Mouse (Mus musculus) urinary bladder, postnatal 25 days (tissue): ENCODE measurements around the gene Utf1.
A peak's percentile ranks its signal among the peaks of the same experiment; 100 is the strongest.

Experiments
- DNase-seq: peaks from one replicate; pipeline ENCODE4 v3.0.0; 2022; ENCODE audit warnings: low spot score

Utf1 gene

DNA sequence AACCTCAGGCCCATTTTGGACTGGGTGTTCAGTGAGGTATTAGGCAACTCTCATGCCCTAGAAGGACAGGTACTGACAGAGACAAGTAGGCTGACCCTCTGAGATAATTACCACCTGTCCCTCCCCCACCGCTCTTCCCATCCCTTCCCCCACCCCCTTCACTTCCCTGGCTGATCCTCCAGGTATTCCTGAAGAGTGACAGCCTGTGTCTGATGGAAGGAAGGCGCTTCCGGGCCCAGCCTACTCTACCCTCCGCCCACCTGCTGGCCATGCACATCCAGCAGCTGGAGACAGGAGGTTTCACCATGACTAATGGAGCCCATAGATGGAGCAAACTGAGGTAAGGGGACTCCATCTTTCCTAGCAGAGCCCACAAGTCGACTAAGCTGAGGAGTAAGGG, 5.8 kb upstream of the Utf1 start:
- no peak for DNase-seq

DNA sequence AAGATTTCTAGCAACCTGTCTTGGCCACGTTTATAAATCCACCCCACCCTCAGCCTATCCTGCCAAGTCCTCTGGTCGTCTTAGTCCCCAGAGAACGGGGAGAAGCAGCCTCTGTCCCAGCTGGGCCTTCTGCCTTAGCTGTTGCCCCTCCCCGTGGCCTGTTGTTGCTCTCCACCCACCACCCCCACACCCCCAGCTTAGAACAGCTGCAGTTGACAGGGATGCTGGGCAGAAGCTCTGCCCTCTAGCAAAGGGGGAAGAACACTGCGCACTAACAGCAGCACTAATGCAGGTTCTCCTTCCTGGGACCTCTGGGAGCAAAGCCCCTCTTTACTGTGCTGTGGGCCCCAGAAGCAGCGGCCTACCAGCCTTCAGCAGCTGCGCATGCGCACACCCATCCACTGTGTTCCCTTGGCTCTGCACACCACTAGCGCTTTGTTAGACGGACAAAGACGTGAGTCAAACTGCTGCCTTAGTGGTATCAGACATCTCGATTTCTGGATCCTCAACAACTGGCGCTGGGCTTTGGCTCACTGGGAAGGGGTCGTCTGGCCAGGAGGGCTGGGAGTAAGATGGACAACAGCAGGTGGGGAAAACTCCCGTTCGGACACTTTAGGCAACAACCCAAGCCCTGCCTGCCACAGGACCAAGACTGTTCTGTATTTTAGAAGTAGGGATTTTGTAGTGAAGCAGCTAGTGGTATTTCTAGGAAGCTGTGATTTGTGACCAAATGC, 2.9 kb upstream of the Utf1 start:
- DNase-seq, result no peak

GRCm38 (mm10) chr7:139944291-139945240, 977 bp downstream of the Utf1 start:
- no peak for DNase-seq

GRCm38 (mm10) chr7:139945516-139945915, 1.9 kb downstream of the Utf1 start:
- no peak for DNase-seq

GRCm38 (mm10) chr7:139946032-139946431, 2.4 kb downstream of the Utf1 start:
- no peak for DNase-seq

GRCm38 (mm10) chr7:139949893-139950282, 6.3 kb downstream of the Utf1 start:
- DNase-seq, result peak; percentile 37

GRCm38 (mm10) chr7:139950283-139950971, 6.8 kb downstream of the Utf1 start:
- DNase-seq, result peak; percentile 32

DNA sequence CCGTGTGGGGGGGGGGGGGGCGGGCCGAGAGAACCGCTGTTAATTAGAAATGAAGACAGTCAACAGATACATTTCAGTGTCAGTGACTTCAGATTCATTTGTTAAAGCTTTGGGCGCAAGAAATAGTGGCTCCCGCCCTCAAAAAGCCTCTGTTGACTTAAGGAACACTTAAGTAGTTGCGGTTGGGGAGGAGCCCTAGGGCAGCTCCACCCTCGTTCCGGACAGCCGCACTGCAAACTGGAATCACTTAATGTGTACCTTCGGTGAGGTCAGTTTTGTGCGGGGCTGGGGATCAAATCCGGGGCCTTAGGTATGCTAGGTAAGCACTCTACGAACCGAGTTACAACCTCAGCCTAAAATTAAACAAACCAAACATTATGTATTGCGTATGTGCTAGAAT, 7.5 kb downstream of the Utf1 start:
- DNase-seq, result peak; percentile 19

DNA sequence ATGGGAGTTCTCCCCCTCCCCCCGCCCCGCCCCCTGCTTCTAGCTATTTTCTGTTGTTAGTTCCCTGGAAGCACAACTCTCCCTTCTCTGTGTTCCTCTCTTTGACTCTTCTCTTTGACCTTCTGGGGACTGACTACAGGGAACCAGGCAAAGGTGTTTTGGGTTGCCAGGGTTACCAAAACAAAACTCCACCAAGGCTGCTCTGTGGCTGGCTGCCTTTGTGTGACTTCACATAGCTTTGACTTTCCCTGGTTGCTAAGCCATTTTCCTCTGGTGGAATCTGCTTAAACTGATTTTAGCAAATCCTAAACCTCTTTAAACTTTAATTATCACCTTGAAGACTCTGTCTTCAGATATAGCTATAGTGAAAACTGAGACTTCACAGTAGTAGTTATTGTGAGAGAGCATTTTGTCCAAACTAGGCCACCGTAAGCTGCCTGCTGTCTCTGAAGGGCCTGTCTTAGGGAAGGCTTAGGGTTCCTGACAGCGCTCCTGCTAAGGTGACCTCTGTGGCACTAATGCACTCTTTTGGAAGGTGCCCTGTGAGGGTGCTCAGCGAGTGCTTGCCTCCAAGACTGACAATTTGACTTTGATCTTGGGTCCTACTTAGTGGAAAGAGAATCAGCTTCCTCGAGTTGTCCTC, 8.5 kb downstream of the Utf1 start:
- DNase-seq, result no peak

DNA sequence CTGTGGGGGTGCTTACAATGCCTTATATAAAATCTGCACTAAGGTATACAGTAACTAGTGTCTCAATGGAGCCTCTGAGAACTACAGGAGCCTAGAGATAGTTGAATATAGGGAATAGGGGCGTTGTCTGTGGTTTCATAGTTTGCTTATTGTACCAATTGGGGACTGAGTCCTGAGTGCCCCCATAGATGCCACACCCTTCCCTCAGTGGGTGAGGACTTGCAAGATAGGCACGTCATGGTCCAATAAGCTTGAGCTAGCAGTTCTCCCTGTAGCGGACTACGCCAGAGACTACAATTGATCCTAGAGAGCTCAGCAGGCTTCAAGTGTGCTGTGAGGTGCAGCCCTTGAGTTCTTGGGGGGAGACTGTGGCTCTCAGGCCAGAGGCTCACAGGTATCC, 11.9 kb downstream of the Utf1 start:
- DNase-seq, result no peak

- DNase-seq, result no peak
These were observed 13.1 kb downstream of the Utf1 start for GRCm38 (mm10) chr7:139956658-139957057.

DNA sequence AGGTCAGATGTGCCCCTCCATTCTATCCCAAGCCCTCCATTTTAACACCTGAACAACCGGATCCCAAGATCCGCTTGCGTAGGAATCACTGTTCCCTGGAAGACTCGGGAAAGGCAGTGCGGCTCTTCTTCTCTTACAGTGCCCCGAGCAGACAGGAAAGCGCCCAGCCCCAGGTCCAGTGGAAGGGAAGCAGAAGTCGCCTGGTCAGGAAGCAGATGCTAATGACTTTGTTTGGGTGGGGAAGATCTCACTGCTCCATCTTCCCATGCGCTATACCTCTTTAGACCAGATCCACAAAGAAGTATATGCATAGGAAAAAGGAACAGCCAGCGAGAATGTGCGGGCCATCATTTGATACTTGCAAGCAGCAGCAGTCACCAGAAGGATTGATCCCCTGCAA, 13.8 kb downstream of the Utf1 start:
- no peak for DNase-seq

DNA sequence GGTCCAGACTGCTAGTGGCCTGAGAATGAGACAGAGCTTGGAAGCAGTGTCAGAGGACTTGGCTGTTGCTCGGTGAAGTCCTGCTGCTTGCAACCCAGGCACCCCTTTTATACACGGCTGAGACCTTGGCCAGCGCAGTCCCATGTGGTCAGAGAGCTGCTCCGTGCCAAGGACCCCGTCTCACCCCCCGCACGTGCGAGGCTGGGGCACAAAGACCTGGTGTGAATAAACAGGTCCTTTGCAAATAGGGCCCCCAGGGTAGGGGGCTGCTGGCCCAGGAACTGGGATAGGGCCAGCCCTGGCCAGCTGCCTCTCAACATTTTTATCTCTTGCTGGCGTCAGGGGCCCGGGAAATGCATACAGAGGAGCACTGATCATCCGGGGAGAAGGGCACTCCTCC, 14.4 kb downstream of the Utf1 start:
- DNase-seq, result no peak

- no peak for DNase-seq
These were observed 17.6 kb downstream of the Utf1 start for GRCm38 (mm10) chr7:139961141-139961540.

DNA sequence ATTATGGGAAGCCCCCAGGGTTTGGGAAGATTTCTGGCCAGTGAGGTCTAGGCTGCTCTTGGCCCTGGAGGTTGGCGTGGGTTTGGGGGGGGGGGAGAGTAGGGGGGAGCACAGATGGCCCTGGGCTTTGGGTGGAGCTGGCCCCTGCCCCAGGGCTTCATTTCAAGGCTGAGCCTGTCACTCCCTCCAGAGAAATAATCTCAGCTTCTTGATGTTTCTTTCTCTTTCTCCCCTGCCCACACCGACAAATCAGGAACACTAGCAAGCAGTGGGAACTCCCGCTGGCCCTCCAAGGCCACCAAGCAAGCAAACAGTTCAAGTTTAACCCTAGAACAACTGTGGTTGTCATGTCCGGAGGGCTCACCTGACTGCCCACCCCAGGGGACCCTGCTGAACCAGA, 20.2 kb downstream of the Utf1 start:
- DNase-seq, result no peak

GRCm38 (mm10) chr7:139967175-139967574, 23.6 kb downstream of the Utf1 start:
- DNase-seq, result no peak

GRCm38 (mm10) chr7:139968428-139968827, 24.8 kb downstream of the Utf1 start:
- no peak for DNase-seq

DNA sequence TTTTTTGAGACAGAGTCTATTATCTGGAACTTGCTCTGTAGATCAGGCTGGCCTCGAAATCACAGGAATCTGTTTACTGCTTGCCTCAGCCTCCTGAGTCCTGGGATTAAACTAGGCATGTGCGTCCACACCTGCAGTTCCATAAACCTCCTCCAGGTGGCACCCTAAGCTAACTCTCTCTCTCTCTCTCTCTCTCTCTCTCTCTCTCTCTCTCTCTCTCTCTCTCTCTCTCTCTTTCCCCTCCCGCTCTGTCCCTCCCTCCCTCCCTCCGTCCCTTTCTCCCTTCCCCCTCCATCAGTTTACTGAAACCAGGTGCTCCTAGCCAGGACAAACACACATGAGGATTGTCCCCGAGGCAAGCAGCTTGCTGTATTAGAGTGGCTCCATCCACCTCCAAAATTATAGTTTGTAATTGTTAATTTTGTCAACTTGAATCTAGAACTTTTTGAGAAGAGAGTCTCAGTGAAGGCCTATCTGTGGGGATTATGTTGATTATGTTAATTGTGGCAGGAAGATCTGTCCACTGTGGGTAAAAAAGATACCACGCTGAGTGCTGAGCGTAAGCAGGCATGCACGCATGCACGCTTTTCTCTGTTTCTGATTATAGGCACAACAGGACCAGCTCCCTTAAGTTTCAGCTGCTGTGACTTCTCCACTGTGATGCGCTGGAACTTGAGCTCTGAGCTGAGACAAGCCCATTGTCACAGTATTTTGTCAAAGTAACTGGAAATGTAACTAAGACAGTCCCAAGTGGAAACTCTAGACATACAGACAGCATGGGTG, 25.9 kb downstream of the Utf1 start:
- peak; percentile 74 for DNase-seq

DNA sequence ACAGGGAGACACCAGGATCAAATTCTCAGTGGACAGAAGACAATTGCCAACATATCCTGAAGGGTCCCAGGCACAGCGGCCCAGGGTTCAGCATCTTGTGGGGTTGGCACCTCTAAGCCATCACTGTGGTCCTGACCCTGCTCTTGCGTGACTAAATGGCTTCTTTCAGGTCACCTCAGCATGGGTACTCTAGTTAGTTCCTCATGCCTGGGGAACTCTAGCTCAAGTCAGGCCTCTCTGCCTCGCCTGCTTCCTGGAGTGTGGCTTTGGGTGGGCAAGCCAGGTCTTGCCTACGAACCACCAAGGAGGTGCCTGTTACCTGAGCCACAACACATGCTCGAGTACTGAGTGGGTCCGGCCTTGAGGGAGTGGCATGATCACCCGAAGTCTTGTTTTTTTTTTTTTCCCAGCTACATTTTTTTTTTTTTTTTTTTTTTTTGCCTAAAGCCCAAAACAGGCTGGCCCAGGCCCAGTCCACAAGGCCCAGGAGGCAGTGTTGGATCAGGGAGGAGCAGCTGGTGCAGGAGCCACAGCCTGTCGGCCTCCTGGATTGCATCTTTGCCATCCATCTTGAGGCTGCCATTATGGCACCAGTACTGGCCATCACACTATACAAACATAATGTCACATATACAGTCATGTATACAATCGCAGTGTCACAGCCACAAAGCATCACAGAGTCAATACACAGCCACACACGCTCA, 26.8 kb downstream of the Utf1 start:
- DNase-seq, result peak; percentile 27

DNA sequence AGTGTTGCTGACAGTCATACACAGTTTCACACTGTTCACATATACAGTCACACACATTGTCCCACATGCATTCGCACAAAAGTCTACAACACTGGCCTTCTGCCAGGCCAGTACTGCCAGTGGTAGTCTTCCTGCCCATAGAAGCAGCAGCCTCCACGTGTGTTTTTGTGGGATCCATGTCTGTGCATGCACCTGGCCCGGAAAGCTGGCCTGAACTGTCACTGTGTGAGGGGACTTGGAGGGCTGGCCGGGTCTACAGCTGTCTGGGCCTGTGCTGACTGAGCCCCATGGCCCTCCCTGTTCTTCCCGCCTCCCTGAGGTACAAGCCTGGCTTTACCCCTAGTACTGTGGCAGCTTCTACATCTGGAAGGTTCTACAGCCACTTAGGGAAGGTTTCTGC, 27.4 kb downstream of the Utf1 start:
- no peak for DNase-seq

- peak; percentile 23 for DNase-seq
These were observed 27.8 kb downstream of the Utf1 start for GRCm38 (mm10) chr7:139971436-139971835.
